Mouse (Mus musculus) MEL (cell line): ENCODE measurements at regions not wholly inside any gene's neighbourhood (a gene's known extent, or its start where the extent isn't known, plus 50 kb on each side); places are given as distances from the start of the nearest gene placed in this dataset.

Source experiments
- CTCF ChIP-seq, 3 experiments: IDR thresholded peaks in 2 of 3; conservative IDR thresholded peaks in 1 of 3; 2 replicates each; pipeline ENCODE4 v1.5.1; 2011 to 2012; ENCODE audit warnings: low read length in 3 of 3, low read depth in 2 of 3, mild to moderate bottlenecking in 2 of 3, improper control_type of control experiment in 1 of 3, inconsistent platforms in 1 of 3, mixed read lengths in 1 of 3, moderate library complexity in 1 of 3; ENCODE audit not compliant: control insufficient read depth in 1 of 3, insufficient read depth in 1 of 3, poor library complexity in 1 of 3, severe bottlenecking in 1 of 3
- POLR2AphosphoS2 ChIP-seq: IDR thresholded peaks from 2 replicates; pipeline ENCODE4 v1.6.1; 2011; ENCODE audit warnings: low read length, improper control_type of control experiment

- no peak for TF ChIP-seq CTCF (IDR thresholded peaks at IDR 0.05 in 2 of 3, conservative IDR thresholded peaks at IDR 0.05 in 1 of 3; ENCODE audit: control insufficient read depth in 1 of 3, insufficient read depth in 1 of 3, low read depth in 2 of 3, low read length in 3 of 3, poor library complexity in 1 of 3, severe bottlenecking in 1 of 3)
- no peak for TF ChIP-seq POLR2AphosphoS2
Observed at GRCm38 (mm10) chr4:48913301-48913700, 145.8 kb upstream of the Plppr1 start.
